Mouse (Mus musculus) left cerebral cortex, adult 18-20 months (tissue): ENCODE results near the gene Wwp2. TPM values are rescaled to one million over a fixed set of nuclear protein-coding genes. Genes with fewer than 3 reads are reported as not detected.

Experiments
- DNase-seq, 2 experiments: peaks; one replicate each; pipeline ENCODE4 v3.0.0; 2021 to 2022; ENCODE audit warnings: low spot score in 2 of 2, mixed read lengths in 1 of 2
- microRNA-seq, 2 experiments: library from miRNA; unstranded; fragments of <30 nt; microRNA quantifications; one replicate each; pipeline ENCODE4 v1.2.0; 2021
- total RNA-seq, 2 experiments: library from RNA; stranded (reverse); gene quantifications; 2 replicates each; pipeline ENCODE4 v1.2.3; 2021

Wwp2 gene
- total RNA-seq, 2 experiments from 2014 or later: 37.2 to 43.0 TPM

DNA sequence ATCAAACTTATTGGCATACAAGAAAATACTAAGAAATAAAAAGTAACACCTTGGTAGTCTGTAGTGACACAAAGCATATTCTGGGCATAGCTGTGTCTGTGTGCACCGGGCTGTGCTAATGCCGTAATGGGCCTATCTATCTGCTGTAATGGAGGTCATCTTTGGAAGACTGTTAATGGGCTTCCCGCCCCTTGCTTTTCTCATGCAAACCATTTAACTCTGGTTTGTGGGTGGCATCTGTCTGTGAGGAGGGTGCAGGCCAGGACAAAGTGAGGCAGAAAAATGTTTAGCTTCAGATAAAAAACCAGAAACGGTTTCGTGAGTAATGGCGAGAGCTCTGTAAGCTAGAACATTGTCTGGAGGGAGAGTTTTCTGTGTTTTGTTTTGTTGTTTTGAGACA lies 158.7 kb downstream of the Wwp2 start:
- DNase-seq: no peak

GRCm38 (mm10) chr8:107597731-107598130 lies 161.6 kb downstream of the Wwp2 start:
- DNase-seq: no peak

- no peak for DNase-seq
Measured at GRCm38 (mm10) chr8:107599691-107600090, 163.5 kb downstream of the Wwp2 start.

DNA sequence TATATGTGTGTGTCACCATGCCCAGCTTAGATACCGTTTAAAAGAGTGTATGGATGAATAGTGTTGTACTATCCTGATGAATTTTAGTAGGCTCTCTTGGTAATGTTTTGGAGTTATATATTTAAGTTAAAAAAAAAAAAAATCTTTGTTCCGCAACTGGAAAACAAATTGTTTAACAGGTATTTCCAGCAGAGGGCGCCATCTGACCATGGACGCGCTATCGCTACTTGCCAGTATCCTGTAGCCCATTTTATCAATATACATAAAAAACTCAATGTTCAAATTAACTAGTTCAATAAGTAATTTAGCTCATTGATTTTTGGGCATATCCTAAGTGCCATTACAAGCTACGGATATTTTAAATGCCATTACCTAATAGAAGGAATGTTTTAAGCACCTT lies 166.9 kb downstream of the Wwp2 start:
- DNase-seq: peak; percentile 72 to 79

Small RNA genes within 50 kb of the gene (microRNA-seq; reads per million reads assigned to microRNA genes)
- 824 to 1,028 reads per million in 2 experiments for gene Mir140

Other genes with a start within 250 kb of the Wwp2 start
- 10 to 100 TPM; 50.1 to 51.8 TPM for gene Nfat5, start 142.9 kb upstream of the Wwp2 start, total RNA-seq
- 1 to 10 TPM; 5.3 to 5.6 TPM for gene Nqo1, start 33.2 kb upstream of the Wwp2 start, total RNA-seq
- gene Nob1, start 11.3 kb upstream of the Wwp2 start, total RNA-seq: 10 to 100 TPM; 36.3 to 40.2 TPM
- gene Psmd7, start 152.1 kb downstream of the Wwp2 start, total RNA-seq: 100 to 1,000 TPM; 109 to 110 TPM